Mouse (Mus musculus) bone marrow macrophage, adult 2 months (primary cell): ENCODE measurements around the gene Tekt3. TPM values are rescaled to one million over a fixed set of nuclear protein-coding genes. Genes with fewer than 3 reads are reported as not detected.

Source experiments
- H3K27ac ChIP-seq: 2 replicates; pipeline ENCODE4 v1.5.1; 2012; ENCODE audit warnings: low read depth, low read length; ENCODE audit not compliant: insufficient read depth
- H3K4me1 ChIP-seq: 2 replicates; pipeline ENCODE4 v1.6.1; 2012; ENCODE audit warnings: low read length; ENCODE audit not compliant: control insufficient read depth, insufficient read depth
- H3K4me3 ChIP-seq: 2 replicates; pipeline ENCODE4 v1.5.1; 2012; ENCODE audit warnings: mild to moderate bottlenecking, low read length, moderate library complexity; ENCODE audit not compliant: insufficient read depth
- CTCF ChIP-seq: IDR thresholded peaks from 2 replicates; pipeline ENCODE4 v1.5.1; 2012; ENCODE audit warnings: low read depth, mild to moderate bottlenecking, low read length, moderate library complexity
- POLR2A ChIP-seq: IDR thresholded peaks from 2 replicates; pipeline ENCODE4 v1.6.1; 2012; ENCODE audit warnings: mild to moderate bottlenecking, low read depth, low read length, borderline replicate concordance
- polyA plus RNA-seq: library from polyadenylated mRNA; stranded (reverse); fragments of >200 nt; gene quantifications from 2 replicates; pipeline ENCODE4 v1.2.4, GENCODE M21; 2012; ENCODE audit not compliant: missing spikeins, insufficient read depth, insufficient read length

The Tekt3 gene
- polyA plus RNA-seq, 1 experiment = not detected

GRCm38 (mm10) chr11:63119791-63120190 lies 58.3 kb downstream of the Tekt3 start:
- Histone ChIP-seq H3K4me3 (no peak overlapping the region), H3K27ac (no peak overlapping the region), H3K4me1 (peaks cover 16% of the 10 kb centered on the region)
- TF ChIP-seq POLR2A = no peak
- TF ChIP-seq CTCF = no peak

- Histone ChIP-seq H3K27ac (peak overlapping the region; percentile 8; the same call in 1 of the 2 replicates), H3K4me1 (peaks cover 8% of the 10 kb centered on the region; the same call in 1 of the 2 replicates), H3K4me3 (no peak overlapping the region)
- TF ChIP-seq POLR2A (no peak), CTCF (no peak)
These were observed 60.8 kb downstream of the Tekt3 start for GRCm38 (mm10) chr11:63122249-63122648.

GRCm38 (mm10) chr11:63122776-63123350 lies 61.4 kb downstream of the Tekt3 start:
- peaks cover 8% of the 10 kb centered on the region; the same call in 1 of the 2 replicates for H3K4me1 ChIP-seq
- no peak overlapping the region for H3K27ac ChIP-seq
- TF ChIP-seq POLR2A (no peak), CTCF (no peak)
- no peak overlapping the region for H3K4me3 ChIP-seq

- no peak overlapping the region for H3K4me3 ChIP-seq
- TF ChIP-seq CTCF (no peak), POLR2A (no peak)
- peaks cover 13% of the 10 kb centered on the region for H3K4me1 ChIP-seq
- no peak overlapping the region for H3K27ac ChIP-seq
These were observed 62.9 kb downstream of the Tekt3 start for GRCm38 (mm10) chr11:63124316-63124715.

GRCm38 (mm10) chr11:63125832-63126456 lies 64.5 kb downstream of the Tekt3 start:
- TF ChIP-seq POLR2A (no peak), CTCF (no peak)
- Histone ChIP-seq H3K4me3 (no peak overlapping the region), H3K27ac (no peak overlapping the region), H3K4me1 (peaks cover 27% of the 10 kb centered on the region)

GRCm38 (mm10) chr11:63126976-63127375 lies 65.5 kb downstream of the Tekt3 start:
- no peak for TF ChIP-seq POLR2A
- TF ChIP-seq CTCF = no peak
- Histone ChIP-seq H3K27ac (no peak overlapping the region), H3K4me3 (no peak overlapping the region), H3K4me1 (peaks cover 20% of the 10 kb centered on the region)

GRCm38 (mm10) chr11:63127513-63127912 lies 66.1 kb downstream of the Tekt3 start:
- Histone ChIP-seq H3K27ac (no peak overlapping the region), H3K4me1 (peaks cover 19% of the 10 kb centered on the region), H3K4me3 (no peak overlapping the region)
- TF ChIP-seq CTCF (no peak), POLR2A (no peak)

GRCm38 (mm10) chr11:63128784-63129183 lies 67.3 kb downstream of the Tekt3 start, which contains the start of gene Pmp22:
Pmp22 (plus strand) TSS chr11:63128982.
- peaks cover 21% of the 10 kb centered on the region for H3K4me1 ChIP-seq
- H3K27ac ChIP-seq = peak within 1 kb of the TSS; percentile 76
- TF ChIP-seq CTCF = no peak
- TF ChIP-seq POLR2A = no peak
- no peak within 1 kb of the TSS for H3K4me3 ChIP-seq

GRCm38 (mm10) chr11:63129375-63129774 lies 67.9 kb downstream of the Tekt3 start:
- peak overlapping the region; percentile 76 for H3K27ac ChIP-seq
- no peak overlapping the region for H3K4me3 ChIP-seq
- TF ChIP-seq CTCF (no peak), POLR2A (no peak)
- H3K4me1 ChIP-seq = peaks cover 27% of the 10 kb centered on the region

- Histone ChIP-seq H3K4me1 (peaks cover 31% of the 10 kb centered on the region), H3K4me3 (no peak overlapping the region), H3K27ac (peak overlapping the region; percentile 76)
- no peak for TF ChIP-seq POLR2A
- TF ChIP-seq CTCF = no peak
These were observed 68.4 kb downstream of the Tekt3 start for GRCm38 (mm10) chr11:63129840-63130239.

- TF ChIP-seq POLR2A = no peak
- TF ChIP-seq CTCF = no peak
- H3K27ac ChIP-seq = peak overlapping the region; percentile 89
- H3K4me1 ChIP-seq = peaks cover 35% of the 10 kb centered on the region
- peak overlapping the region; percentile 99 for H3K4me3 ChIP-seq
These were observed 69.0 kb downstream of the Tekt3 start for GRCm38 (mm10) chr11:63130497-63130896.
